7 mouse cellular contexts compared by ENCODE assay signal in the genomic region with DNA sequence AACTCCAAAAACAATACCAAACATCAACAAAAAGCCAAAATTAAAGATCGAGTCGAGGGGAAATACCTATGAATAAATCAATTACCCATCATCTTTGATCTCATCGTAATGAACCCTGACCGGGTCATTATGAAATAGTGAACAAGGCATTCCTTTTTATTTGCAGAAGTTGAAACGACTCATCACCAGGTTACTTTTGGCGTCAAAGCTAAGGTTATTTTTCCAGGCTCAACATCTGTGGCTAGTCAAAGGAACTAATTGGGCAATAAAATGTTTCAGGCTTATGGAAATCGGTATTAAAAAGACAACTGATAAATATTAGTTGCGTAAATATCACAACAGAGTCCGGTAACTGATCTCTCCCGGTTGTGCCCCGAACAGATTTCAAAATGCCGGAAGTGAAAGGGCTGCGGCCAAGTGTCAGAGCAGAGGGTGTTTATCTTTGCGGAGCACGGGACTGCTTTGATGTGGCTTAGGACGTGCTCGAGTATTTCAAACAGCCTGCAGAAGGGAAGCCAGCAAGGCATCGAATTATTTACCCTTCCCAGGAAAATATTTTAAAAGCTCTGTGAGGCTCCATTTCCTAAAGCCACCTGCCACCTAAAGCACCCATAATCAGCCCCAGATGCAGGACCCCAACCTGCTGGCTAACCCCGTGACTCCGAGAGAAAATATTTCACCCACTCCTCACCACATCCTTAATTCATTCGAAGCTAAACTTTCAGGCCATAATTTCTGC.
DNase-seq lines count a peak whose midpoint lies in the region; ATAC-seq and TF ChIP-seq lines count a peak whose summit lies in the region.

No protein-coding gene starts in this region.

- TF ChIP-seq CTCF in stomach, postnatal 0 days (IDR thresholded peaks at IDR 0.05; ENCODE audit: low read depth) = no peak

- no peaks in the 10 kb centered on the region for H3K4me1 ChIP-seq in liver, embryonic 13.5 days (replicated peaks)
- peaks cover 3% of the 10 kb centered on the region; the same call in 1 of the 2 replicates for H3K4me1 ChIP-seq in stomach, postnatal 0 days (replicated peaks; ENCODE audit: control insufficient read depth, insufficient read depth)

- 19% methylated on average over 21 of the region's 21 CpGs for WGBS in liver, embryonic 13.5 days (ENCODE audit: insufficient replicate concordance)
- 17% methylated on average over 21 of the region's 21 CpGs for WGBS in stomach, postnatal 0 days

- H3K36me3 ChIP-seq in liver, embryonic 13.5 days = no peaks in the 10 kb centered on the region
- no peaks in the 10 kb centered on the region for H3K36me3 ChIP-seq in stomach, postnatal 0 days (ENCODE audit: control insufficient read depth, insufficient read depth, low read length)

- ATAC-seq in liver, embryonic 13.5 days (ENCODE audit: low read depth) = peak; percentile 36; the same call in 1 of the 2 replicates
- no peak for ATAC-seq in stomach, postnatal 0 days (ENCODE audit: low FRiP score, low TSS enrichment)

- H3K9ac ChIP-seq in liver, embryonic 13.5 days = no peak overlapping the region
- H3K9ac ChIP-seq in stomach, postnatal 0 days (ENCODE audit: low read length) = no peak overlapping the region

- TF ChIP-seq EP300 in stomach, postnatal 0 days (optimal IDR thresholded peaks at IDR 0.05) = no peak

- peak overlapping the region; percentile 18 for H3K4me2 ChIP-seq in liver, embryonic 13.5 days
- peak overlapping the region; percentile 41 for H3K4me2 ChIP-seq in stomach, postnatal 0 days (replicated peaks; ENCODE audit: low read depth)

- DNase-seq in ovary, postnatal 36 days (ENCODE audit: low spot score) = peak; percentile 4
- no peak for DNase-seq in ovary, postnatal 10 days (ENCODE audit: low spot score)
- DNase-seq in hindlimb bud, embryonic 11.5 days (ENCODE audit: extremely low spot score, low read depth, low spot score) = peak; percentile 66
- DNase-seq in liver, embryonic 13.5 days = no peak
- peak; percentile 29 for DNase-seq in stomach, postnatal 0 days (ENCODE audit: low spot score)
- DNase-seq in left cerebral cortex, adult 11 months (ENCODE audit: low spot score) = no peak
- no peak for DNase-seq in cerebellum, postnatal 25 days

- no peak overlapping the region for H3K4me3 ChIP-seq in liver, embryonic 13.5 days (replicated peaks)
- no peak overlapping the region for H3K4me3 ChIP-seq in stomach, postnatal 0 days (ENCODE audit: low read depth, low read length)

- H3K9me3 ChIP-seq in liver, embryonic 13.5 days (replicated peaks) = no peaks in the 10 kb centered on the region
- no peaks in the 10 kb centered on the region for H3K9me3 ChIP-seq in stomach, postnatal 0 days (ENCODE audit: control insufficient read depth, low read length)

- no peak overlapping the region for H3K27ac ChIP-seq in liver, embryonic 13.5 days
- no peak overlapping the region for H3K27ac ChIP-seq in stomach, postnatal 0 days (replicated peaks)

- H3K27me3 ChIP-seq in liver, embryonic 13.5 days = no peaks in the 10 kb centered on the region
- H3K27me3 ChIP-seq in stomach, postnatal 0 days (ENCODE audit: control insufficient read depth, insufficient read depth, low read length) = no peaks in the 10 kb centered on the region

Comparison
In these comparisons a context has a peak if more than half of its experiments do, and no peak if none do; other contexts are left out.
1. DNase-seq: peak in ovary, postnatal 36 days (single experiment), hindlimb bud, embryonic 11.5 days (single experiment) and stomach, postnatal 0 days (single experiment); none in ovary, postnatal 10 days (single experiment), liver, embryonic 13.5 days (single experiment), left cerebral cortex, adult 11 months (single experiment) and cerebellum, postnatal 25 days (0 of 2).